In genomic region chr14:76762777-76763176, GRCm38 (mm10) we compare ENCODE assay signal across 32 mouse cellular contexts.
DNase-seq lines count a peak whose midpoint lies in the region; ATAC-seq and TF ChIP-seq lines count a peak whose summit lies in the region.
"Had no signal": no experiment of that assay in that cellular context is flagged by ENCODE, and none has a peak within 500 bp of the region (broad histone marks: within the 10 kb centered on the region; RNA-seq: fewer than 3 reads in every experiment).

No protein-coding gene starts in this region.

- no peak for DNase-seq in heart, embryonic 10.5 days (ENCODE audit: low spot score)
- DNase-seq in heart, adult 9 months (ENCODE audit: low spot score in 2 of 2): no peak
- peak; percentile 21 for DNase-seq in lung, postnatal 0 days (ENCODE audit: low spot score)
- DNase-seq in lung, adult 2 months: no peak
- DNase-seq in testis, postnatal 10 days (ENCODE audit: low spot score): no peak
- DNase-seq in testis, postnatal 14 days (ENCODE audit: low spot score): peak; percentile 51
- DNase-seq in right cerebral cortex, postnatal 14 days: no peak
- DNase-seq: adrenal gland, adult 2 months; cerebellum, adult 9-10 months; cerebellum, postnatal 36 days; forebrain, postnatal 0 days; heart, postnatal 4 days; kidney, adult 11 months; kidney, postnatal 14 days; left cerebral cortex, postnatal 4 days; liver, postnatal 0 days; lung, postnatal 10 days; right cerebral cortex, adult 18-20 months; right cerebral cortex, postnatal 4 days; thymus, postnatal 25 days had no signal

- no peak for TF ChIP-seq CTCF in lung, postnatal 0 days (IDR thresholded peaks at IDR 0.05)
- no peak for TF ChIP-seq CTCF in lung, adult 2 months (IDR thresholded peaks at IDR 0.05; ENCODE audit: insufficient read depth, low read length)
- no peak for TF ChIP-seq CTCF in testis, adult 2 months (IDR thresholded peaks at IDR 0.05; ENCODE audit: control insufficient read depth, insufficient read depth, insufficient replicate concordance, low read depth, low read length)

- no peaks in the 10 kb centered on the region for H3K36me3 ChIP-seq in heart, embryonic 10.5 days
- no peaks in the 10 kb centered on the region for H3K36me3 ChIP-seq in lung, postnatal 0 days (ENCODE audit: insufficient read depth, low read length)
- H3K36me3 ChIP-seq in testis, adult 2 months (ENCODE audit: control insufficient read depth, insufficient read depth, low read length): no peaks in the 10 kb centered on the region
- H3K36me3 ChIP-seq: embryonic facial prominence, embryonic 13.5 days; forebrain, embryonic 12.5 days; hindbrain, embryonic 15.5 days; liver, embryonic 12.5 days; neural tube, embryonic 15.5 days had no signal

- no peaks in the 10 kb centered on the region for H3K9me3 ChIP-seq in heart, embryonic 10.5 days
- no peaks in the 10 kb centered on the region for H3K9me3 ChIP-seq in lung, postnatal 0 days (ENCODE audit: low read length)
- H3K9me3 ChIP-seq: embryonic facial prominence, embryonic 13.5 days; forebrain, embryonic 12.5 days; hindbrain, embryonic 15.5 days; liver, embryonic 12.5 days; neural tube, embryonic 15.5 days had no signal

- no peak overlapping the region for H3K4me2 ChIP-seq in lung, postnatal 0 days (replicated peaks; ENCODE audit: low read depth, low read length)
- H3K4me2 ChIP-seq: embryonic facial prominence, embryonic 13.5 days; forebrain, embryonic 12.5 days; hindbrain, embryonic 15.5 days; liver, embryonic 12.5 days; midbrain, embryonic 11.5 days; neural tube, embryonic 15.5 days had no signal

- TF ChIP-seq POLR2A in lung, adult 2 months (IDR thresholded peaks at IDR 0.05; ENCODE audit: borderline replicate concordance, extremely low read depth, low read depth, low read length): no peak
- TF ChIP-seq POLR2A in testis, adult 2 months (IDR thresholded peaks at IDR 0.05; ENCODE audit: control insufficient read depth, low read depth, low read length): no peak

- ATAC-seq in lung, postnatal 0 days: no peak
- ATAC-seq: activated CD4-positive, CD25-positive, alpha-beta regulatory T cell, adult 4 months; CD4-positive, CD25-positive, alpha-beta regulatory T cell, adult 4 months; forebrain, postnatal 0 days; inflammation-experienced regulatory T-cells, adult 6 months; liver, embryonic 12.5 days; liver, postnatal 0 days had no signal

- H3K9ac ChIP-seq in lung, postnatal 0 days (replicated peaks; ENCODE audit: low read depth): no peak overlapping the region
- H3K9ac ChIP-seq: embryonic facial prominence, embryonic 13.5 days; forebrain, embryonic 12.5 days; forebrain, postnatal 0 days; hindbrain, embryonic 15.5 days; liver, embryonic 12.5 days; liver, postnatal 0 days; neural tube, embryonic 15.5 days had no signal

- no peak for TF ChIP-seq EP300 in lung, postnatal 0 days (IDR thresholded peaks at IDR 0.05)

- peaks cover 61% of the 10 kb centered on the region for H3K4me1 ChIP-seq in heart, embryonic 10.5 days
- H3K4me1 ChIP-seq in lung, postnatal 0 days (ENCODE audit: insufficient read depth, low read depth, low read length): peaks cover 19% of the 10 kb centered on the region; the same call in 1 of the 2 replicates
- H3K4me1 ChIP-seq in lung, adult 2 months (ENCODE audit: control insufficient read depth, insufficient read depth, low read length): peaks cover 6% of the 10 kb centered on the region
- peaks cover 11% of the 10 kb centered on the region for H3K4me1 ChIP-seq in testis, adult 2 months (ENCODE audit: control insufficient read depth, insufficient read depth, low read length)

- no peak overlapping the region for H3K4me3 ChIP-seq in heart, embryonic 10.5 days
- H3K4me3 ChIP-seq in lung, postnatal 0 days (ENCODE audit: low read depth, low read length): no peak overlapping the region
- no peak overlapping the region for H3K4me3 ChIP-seq in lung, adult 2 months (replicated peaks; ENCODE audit: extremely low read depth, low read depth, low read length)
- no peak overlapping the region; the same call in 1 of the 2 replicates for H3K4me3 ChIP-seq in testis, adult 2 months (ENCODE audit: control insufficient read depth, low read depth, low read length)
- H3K4me3 ChIP-seq: embryonic facial prominence, embryonic 13.5 days; forebrain, embryonic 12.5 days; hindbrain, embryonic 15.5 days; liver, embryonic 12.5 days; neural tube, embryonic 15.5 days had no signal

- H3K27me3 ChIP-seq in heart, embryonic 10.5 days (ENCODE audit: insufficient read depth, poor library complexity, severe bottlenecking): no peaks in the 10 kb centered on the region
- no peaks in the 10 kb centered on the region for H3K27me3 ChIP-seq in lung, postnatal 0 days (replicated peaks; ENCODE audit: insufficient read depth, low read length)
- no peaks in the 10 kb centered on the region for H3K27me3 ChIP-seq in testis, adult 2 months (ENCODE audit: control insufficient read depth, insufficient read depth, low read length)
- H3K27me3 ChIP-seq: embryonic facial prominence, embryonic 13.5 days; hindbrain, embryonic 15.5 days; neural tube, embryonic 15.5 days had no signal

- peak overlapping the region; percentile 49 for H3K27ac ChIP-seq in heart, embryonic 10.5 days
- H3K27ac ChIP-seq in lung, postnatal 0 days (ENCODE audit: low read length): no peak overlapping the region
- peak overlapping the region; percentile 52; the same call in 1 of the 2 replicates for H3K27ac ChIP-seq in testis, adult 2 months (ENCODE audit: control insufficient read depth, insufficient read depth, low read depth, low read length)
- H3K27ac ChIP-seq: embryonic facial prominence, embryonic 13.5 days; forebrain, embryonic 12.5 days; hindbrain, embryonic 15.5 days; liver, embryonic 12.5 days; macrophage; neural tube, embryonic 15.5 days; stomach, postnatal 0 days had no signal

- 24% methylated on average over 10 of the region's 10 CpGs for WGBS in heart, embryonic 10.5 days
- WGBS in lung, postnatal 0 days: 59% methylated on average over 10 of the region's 10 CpGs
- 70% methylated on average over 10 of the region's 10 CpGs for WGBS in lung, adult 2 months

Comparison
In these comparisons a context has a peak if more than half of its experiments do, and no peak if none do; other contexts are left out.
1. DNase-seq: peak in lung, postnatal 0 days (single experiment) and testis, postnatal 14 days (single experiment); none in heart, embryonic 10.5 days (single experiment), heart, adult 9 months (0 of 2), lung, adult 2 months (single experiment), testis, postnatal 10 days (single experiment) and right cerebral cortex, postnatal 14 days (single experiment).